ENCODE assay signal across 23 mouse cellular contexts in the genomic region with DNA sequence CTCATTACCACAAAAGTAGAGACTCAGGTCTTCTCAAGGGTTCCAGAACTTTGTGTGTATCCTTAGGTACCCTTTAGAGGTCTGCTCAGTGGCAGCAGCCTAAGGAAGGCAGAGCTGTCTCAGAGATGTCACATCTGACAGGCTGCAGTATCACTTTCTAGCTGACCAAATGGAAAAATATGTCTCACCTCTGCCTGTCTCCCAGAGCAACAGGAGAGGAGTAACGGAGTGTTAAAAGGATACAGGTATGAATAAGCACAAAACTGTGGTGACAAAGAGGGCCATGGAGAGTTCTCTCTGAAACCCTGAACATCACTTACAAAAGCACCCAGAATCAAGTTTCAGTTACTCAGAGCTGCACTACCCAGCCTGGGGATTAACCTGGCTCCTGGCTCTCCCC. TPM values are rescaled to one million over a fixed set of nuclear protein-coding genes. Genes with fewer than 3 reads are reported as not detected.
DNase-seq lines count a peak whose midpoint lies in the region; ATAC-seq and TF ChIP-seq lines count a peak whose summit lies in the region.
"Had no signal": no experiment of that assay in that cellular context is flagged by ENCODE, and none has a peak within 500 bp of the region (broad histone marks: within the 10 kb centered on the region; RNA-seq: fewer than 3 reads in every experiment).

No protein-coding gene starts in this region.

- TF ChIP-seq RAD21 in CH12.LX (IDR thresholded peaks at IDR 0.05; ENCODE audit: low read depth, low read length), result no peak; the same call in 1 of the 2 replicates

- H3K9ac ChIP-seq in midbrain, embryonic 11.5 days (ENCODE audit: low read length), result no peak overlapping the region
- H3K9ac ChIP-seq in midbrain, embryonic 15.5 days, result no peak overlapping the region
- no peak overlapping the region for H3K9ac ChIP-seq in CH12.LX (ENCODE audit: insufficient read depth, low read depth)

- no peaks in the 10 kb centered on the region for H3K9me3 ChIP-seq in midbrain, embryonic 11.5 days (ENCODE audit: control insufficient read depth, low read length)
- H3K9me3 ChIP-seq in midbrain, embryonic 15.5 days, result no peaks in the 10 kb centered on the region
- no peaks in the 10 kb centered on the region for H3K9me3 ChIP-seq in CH12.LX (replicated peaks; ENCODE audit: low read length)
- H3K9me3 ChIP-seq: G1E had no signal

- no peaks in the 10 kb centered on the region for H3K36me3 ChIP-seq in midbrain, embryonic 11.5 days (ENCODE audit: control insufficient read depth, insufficient read depth, low read length)
- H3K36me3 ChIP-seq in midbrain, embryonic 15.5 days (replicated peaks), result no peaks in the 10 kb centered on the region
- H3K36me3 ChIP-seq in CH12.LX (replicated peaks in 1 of 2; ENCODE audit: control insufficient read depth in 1 of 2, insufficient read depth in 1 of 2, low read length in 1 of 2), result peaks cover 0 to 26% of the 10 kb centered on the region in 2 experiments

- TF ChIP-seq EP300 in CH12.LX (IDR thresholded peaks at IDR 0.05; ENCODE audit: low read length), result peak; percentile 95

- H3K4me1 ChIP-seq in midbrain, embryonic 11.5 days (ENCODE audit: control insufficient read depth, insufficient read depth, low read length), result peaks cover 20% of the 10 kb centered on the region
- peaks cover 29% of the 10 kb centered on the region for H3K4me1 ChIP-seq in midbrain, embryonic 15.5 days
- H3K4me1 ChIP-seq in CH12.LX (ENCODE audit: control insufficient read depth in 1 of 2, insufficient read depth in 2 of 2), result peaks cover 28 to 74% of the 10 kb centered on the region in 2 experiments

- in situ Hi-C loops in CH12.LX (cut with MboI; ENCODE audit: low pct_ligation_motif_present, low pct_unique_long_range_greater_than_20kb, low sequenced_read_pairs), result no loop called here

- H3K4me3 ChIP-seq in midbrain, embryonic 11.5 days (ENCODE audit: low read depth, low read length), result no peak overlapping the region
- H3K4me3 ChIP-seq in midbrain, embryonic 15.5 days, result no peak overlapping the region
- H3K4me3 ChIP-seq in CH12.LX (replicated peaks in 1 of 3; ENCODE audit: low read depth in 2 of 3, low read length in 2 of 3, poor library complexity in 1 of 3), result no peak overlapping the region

- no peak for TF ChIP-seq POLR2A in CH12.LX (IDR thresholded peaks at IDR 0.05; ENCODE audit: low read depth, low read length)

- H3K27me3 ChIP-seq in midbrain, embryonic 11.5 days (ENCODE audit: control insufficient read depth, insufficient read depth, low read length), result no peaks in the 10 kb centered on the region
- H3K27me3 ChIP-seq in midbrain, embryonic 15.5 days (replicated peaks), result no peaks in the 10 kb centered on the region
- no peaks in the 10 kb centered on the region for H3K27me3 ChIP-seq in CH12.LX (replicated peaks)
- H3K27me3 ChIP-seq: Patski had no signal

- H3K79me2 ChIP-seq in CH12.LX (replicated peaks; ENCODE audit: control insufficient read depth, extremely low read depth, insufficient read depth, poor library complexity, severe bottlenecking), result no peaks in the 10 kb centered on the region

- dilution Hi-C loops in CH12.LX (cut with MboI; ENCODE audit: extremely low pct_ligation_motif_present, extremely low pct_unique_long_range_greater_than_20kb, low sequenced_read_pairs), result no loop called here

- no peak overlapping the region for H3K4me2 ChIP-seq in midbrain, embryonic 11.5 days
- H3K4me2 ChIP-seq in midbrain, embryonic 15.5 days, result no peak overlapping the region
- H3K4me2 ChIP-seq in CH12.LX (ENCODE audit: insufficient read depth, low read depth, poor library complexity, severe bottlenecking), result 0 out of 2 replicates have a peak overlapping the region, but pooled peaks have one; percentile 41

- DNase-seq in midbrain, embryonic 11.5 days (ENCODE audit: low spot score, missing footprints), result peak; percentile 8
- peak; percentile 81 for DNase-seq in CH12.LX (ENCODE audit: extremely low read depth)
- DNase-seq in induced T-regulatory cell, adult 2 months (ENCODE audit: low read depth), result peak; percentile 14
- DNase-seq in layer of hippocampus, postnatal 36 days, result no peak
- DNase-seq: adrenal gland, adult 2 months; adrenal gland, adult 8-10 months; adrenal gland, postnatal 10 days; adrenal gland, postnatal 14 days; adrenal gland, postnatal 25 days; adrenal gland, postnatal 36 days; B cell, adult 2 months; cerebellum, adult 11 months; cerebellum, adult 11-12 months; cerebellum, adult 18-20 months; cerebellum, adult 2 months had no signal

- TF ChIP-seq CTCF in CH12.LX (conservative IDR thresholded peaks at IDR 0.05 in 1 of 2, IDR thresholded peaks at IDR 0.05 in 1 of 2; ENCODE audit: low read depth in 2 of 2, low read length in 2 of 2), result no peak

- H3K27ac ChIP-seq in midbrain, embryonic 11.5 days (ENCODE audit: low read depth, low read length), result no peak overlapping the region
- H3K27ac ChIP-seq in midbrain, embryonic 15.5 days, result no peak overlapping the region
- no peak overlapping the region for H3K27ac ChIP-seq in CH12.LX (ENCODE audit: insufficient read depth, low read depth)

- 88% methylated on average over 1 of the region's 1 CpGs for WGBS in midbrain, embryonic 11.5 days
- 84% methylated on average over 1 of the region's 1 CpGs for WGBS in midbrain, embryonic 15.5 days

- ATAC-seq in midbrain, embryonic 11.5 days (ENCODE audit: low FRiP score), result no peak
- ATAC-seq in midbrain, embryonic 15.5 days (replicated peaks), result no peak
- no peak for ATAC-seq in erythroid progenitor cell, adult 5-6 weeks (replicated peaks; ENCODE audit: low FRiP score, poor library complexity, severe bottlenecking)
- ATAC-seq: activated CD4-positive, CD25-positive, alpha-beta regulatory T cell, adult 4 months; CD4-positive, CD25-positive, alpha-beta regulatory T cell, adult 4 months; Patski had no signal

TF ChIP-seq in CH12.LX, 34 proteins besides CTCF, POLR2A, EP300 and RAD21:
- TF ChIP-seq GABPA (IDR thresholded peaks at IDR 0.05; ENCODE audit: insufficient replicate concordance, low read depth, low read length) (no peak), MXI1 (IDR thresholded peaks at IDR 0.05; ENCODE audit: low read depth, low read length) (peak; percentile 58), KAT2A (IDR thresholded peaks at IDR 0.05; ENCODE audit: insufficient replicate concordance, low read length) (no peak), UBTF (IDR thresholded peaks at IDR 0.05; ENCODE audit: low read depth, low read length) (no peak), IRF4 (IDR thresholded peaks at IDR 0.05; ENCODE audit: low read depth, low read length) (peak; percentile 89), TBP (conservative IDR thresholded peaks at IDR 0.05; ENCODE audit: low read depth, low read length) (no peak), SIN3A (IDR thresholded peaks at IDR 0.05; ENCODE audit: low read length) (peak; percentile 46; the same call in 1 of the 2 replicates), RCOR1 (conservative IDR thresholded peaks at IDR 0.05; ENCODE audit: low read depth, low read length) (peak; percentile 96), ZNF384 (IDR thresholded peaks at IDR 0.05; ENCODE audit: low read depth, low read length) (no peak; the same call in 1 of the 2 replicates), E2F4 (IDR thresholded peaks at IDR 0.05; ENCODE audit: insufficient replicate concordance, low read depth, low read length) (no peak), USF1 (IDR thresholded peaks at IDR 0.05; ENCODE audit: low read depth, low read length) (no peak), BHLHE40 (IDR thresholded peaks at IDR 0.05; ENCODE audit: low read depth, low read length) (peak; percentile 75), TCF12 (IDR thresholded peaks at IDR 0.05; ENCODE audit: low read depth, low read length) (peak; percentile 68), PAX5 (IDR thresholded peaks at IDR 0.05; ENCODE audit: low read length) (no peak), USF2 (conservative IDR thresholded peaks at IDR 0.05; ENCODE audit: low read depth, low read length) (no peak), JUND (conservative IDR thresholded peaks at IDR 0.05; ENCODE audit: low read depth, low read length) (peak; percentile 85), MEF2A (IDR thresholded peaks at IDR 0.05; ENCODE audit: borderline replicate concordance, low read depth, low read length) (peak; percentile 67; the same call in 1 of the 2 replicates), CHD2 (IDR thresholded peaks at IDR 0.05; ENCODE audit: low read length) (peak; percentile 66; the same call in 1 of the 2 replicates), MYC (IDR thresholded peaks at IDR 0.05; ENCODE audit: low read depth, low read length) (no peak), JUN (IDR thresholded peaks at IDR 0.05; ENCODE audit: insufficient read depth, low read depth, low read length) (peak; percentile 99), ETS1 (conservative IDR thresholded peaks at IDR 0.05; ENCODE audit: low read depth, low read length) (peak; percentile 96), MAFK (IDR thresholded peaks at IDR 0.05; ENCODE audit: insufficient replicate concordance, low read length) (peak; percentile 85), ZMIZ1 (IDR thresholded peaks at IDR 0.05; ENCODE audit: low read depth, low read length) (no peak), ZKSCAN1 (IDR thresholded peaks at IDR 0.05; ENCODE audit: borderline replicate concordance, low read depth, low read length) (no peak), NRF1 (IDR thresholded peaks at IDR 0.05; ENCODE audit: low read depth, low read length) (no peak), NELFE (IDR thresholded peaks at IDR 0.05; ENCODE audit: low read depth, low read length) (no peak)

RNA-seq across cellular contexts. Expression of a gene that starts 32.7 kb away (rescaled TPM):
- polyA plus RNA-seq in midbrain, embryonic 11.5 days (2014; fragmentation: Nextera tagmentation; extraction: Ambion mirVana), result 11.7 and 12.5 TPM in 2 replicates
- polyA plus RNA-seq in midbrain, embryonic 15.5 days (2015; fragmentation: Nextera tagmentation; extraction: Ambion mirVana), result 3.5 and 4.2 TPM in 2 replicates
- total RNA-seq in CH12.LX (2012; rRNA removed), result not detected in 2 replicates
- not detected in 2 replicates for total RNA-seq in CH12.LX (2014; rRNA removed)
- not detected in 2 replicates for polyA plus RNA-seq in CH12.LX (2012; ENCODE audit: insufficient read length, low read depth)
- total RNA-seq in erythroid progenitor cell, adult 5-6 weeks (2015; ENCODE audit: low replicate concordance), result 1.3 TPM in 1 of 2 replicates, not detected in the other
- not detected in 2 replicates for total RNA-seq in erythroid progenitor cell, adult 5-6 weeks (2017; ENCODE audit: low replicate concordance)
- total RNA-seq in layer of hippocampus, postnatal 36 days (2021), result 1 to 10 TPM; 7.1 to 7.7 TPM
- total RNA-seq: MEL had no signal
- polyA plus RNA-seq: activated CD4-positive, CD25-positive, alpha-beta regulatory T cell, adult 4 months; C2C12; CD4-positive, CD25-positive, alpha-beta regulatory T cell, adult 4 months; G1E; Patski had no signal

Comparison
In these comparisons a context has a peak if more than half of its experiments do, and no peak if none do; other contexts are left out.
1. DNase-seq: peak in midbrain, embryonic 11.5 days (single experiment), CH12.LX (single experiment) and induced T-regulatory cell, adult 2 months (single experiment); none in layer of hippocampus, postnatal 36 days (0 of 2).